Mouse (Mus musculus): ENCODE results near the gene Zfp383. TPM values are rescaled to one million over a fixed set of nuclear protein-coding genes. Genes with fewer than 3 reads are reported as not detected.
A peak's percentile ranks its signal among the peaks of the same experiment; 100 is the strongest.

Gene Zfp383
- polyA plus RNA-seq, 1 experiment: not detected

DNA sequence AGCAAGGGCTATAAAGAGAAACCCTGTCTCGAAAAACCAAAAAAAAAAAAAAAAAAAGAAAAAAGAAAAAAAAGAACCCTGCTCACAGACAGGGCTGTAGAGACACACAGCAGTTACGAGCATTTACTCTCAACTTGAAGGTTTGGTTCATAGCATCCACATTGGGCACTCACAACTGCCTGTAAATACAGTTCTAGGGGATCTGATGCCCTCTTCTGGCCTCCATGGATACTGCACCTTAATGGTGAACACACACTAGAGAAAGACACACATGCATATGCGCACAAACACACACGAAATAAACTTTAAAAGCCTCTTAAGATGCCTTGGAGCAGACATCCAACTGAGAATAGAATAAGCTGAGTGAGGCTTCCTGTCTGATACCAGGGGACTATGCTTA, 9.7 kb upstream of the Zfp383 start:
- TF ChIP-seq GATA1 (IDR thresholded peaks at IDR 0.05; ENCODE audit: low read length): no peak
- Histone ChIP-seq H3K4me3 (replicated peaks) (no peak overlapping the region), H3K4me1 (ENCODE audit: control insufficient read depth) (no peaks in the 10 kb centered on the region), H3K27me3 (ENCODE audit: control insufficient read depth) (no peaks in the 10 kb centered on the region; the same call in 1 of the 2 replicates), H3K36me3 (ENCODE audit: control insufficient read depth) (peaks cover 59% of the 10 kb centered on the region), H3K9me3 (ENCODE audit: control insufficient read depth, low read length) (peaks cover 41% of the 10 kb centered on the region)

GRCm38 (mm10) chr7:29904101-29904500, 3.9 kb upstream of the Zfp383 start:
- Histone ChIP-seq H3K4me3 (replicated peaks) (no peak overlapping the region), H3K27me3 (ENCODE audit: control insufficient read depth) (no peaks in the 10 kb centered on the region), H3K4me1 (ENCODE audit: control insufficient read depth) (peaks cover 16% of the 10 kb centered on the region), H3K9me3 (ENCODE audit: control insufficient read depth, low read length) (peaks cover 3% of the 10 kb centered on the region), H3K36me3 (ENCODE audit: control insufficient read depth) (peaks cover 18% of the 10 kb centered on the region)
- TF ChIP-seq GATA1 (IDR thresholded peaks at IDR 0.05; ENCODE audit: low read length) (no peak), TAL1 (IDR thresholded peaks at IDR 0.05; ENCODE audit: low read length) (no peak)

DNA sequence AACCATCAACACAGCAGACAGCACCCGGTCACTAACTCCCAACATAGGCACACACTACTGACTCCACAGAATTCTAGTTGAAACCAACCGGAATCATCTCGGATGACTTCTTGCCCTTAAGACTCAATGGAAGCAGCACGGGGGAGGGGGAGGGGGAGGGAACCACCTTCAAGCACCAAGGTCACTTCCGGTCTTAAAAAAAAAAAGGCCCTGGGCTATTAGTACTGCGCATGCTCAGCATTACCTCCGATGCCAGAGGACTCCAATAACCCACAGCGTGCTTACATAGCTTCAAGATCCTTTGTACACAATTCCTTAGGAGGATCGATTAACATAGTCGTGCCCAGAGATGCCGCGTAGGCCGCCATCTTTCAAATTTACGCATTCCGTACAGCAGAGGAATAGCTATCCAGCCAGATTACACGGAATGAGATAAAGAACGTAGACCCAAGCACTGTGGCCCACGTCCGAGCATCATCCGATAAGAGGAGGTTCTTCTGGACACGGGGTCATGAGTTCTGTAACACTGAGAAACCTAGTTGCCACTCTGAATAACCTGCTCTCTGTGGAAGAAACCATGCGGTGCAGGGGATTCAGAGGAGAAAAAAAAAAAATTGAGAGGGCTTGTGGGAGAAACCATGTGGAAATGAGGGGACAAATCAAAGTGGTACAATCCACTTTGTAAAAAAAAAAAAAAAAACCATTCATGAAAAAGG, 1.9 kb upstream of the Zfp383 start, which contains the start of gene Zfp27:
TSS of gene Zfp27 (minus strand) at position 607 of the 716 bp plus-strand sequence.
- TF ChIP-seq TAL1 (IDR thresholded peaks at IDR 0.05; ENCODE audit: low read length): no peak
- TF ChIP-seq GATA1 (IDR thresholded peaks at IDR 0.05; ENCODE audit: low read length): no peak
- H3K9me3 ChIP-seq (ENCODE audit: control insufficient read depth, low read length): no peaks in the 10 kb centered on the region
- H3K4me3 ChIP-seq (replicated peaks): peak within 1 kb of the TSS; percentile 77
- peaks cover 16% of the 10 kb centered on the region for H3K4me1 ChIP-seq (ENCODE audit: control insufficient read depth)
- H3K36me3 ChIP-seq (ENCODE audit: control insufficient read depth): peaks cover 7% of the 10 kb centered on the region
- H3K27me3 ChIP-seq (ENCODE audit: control insufficient read depth): no peaks in the 10 kb centered on the region

DNA sequence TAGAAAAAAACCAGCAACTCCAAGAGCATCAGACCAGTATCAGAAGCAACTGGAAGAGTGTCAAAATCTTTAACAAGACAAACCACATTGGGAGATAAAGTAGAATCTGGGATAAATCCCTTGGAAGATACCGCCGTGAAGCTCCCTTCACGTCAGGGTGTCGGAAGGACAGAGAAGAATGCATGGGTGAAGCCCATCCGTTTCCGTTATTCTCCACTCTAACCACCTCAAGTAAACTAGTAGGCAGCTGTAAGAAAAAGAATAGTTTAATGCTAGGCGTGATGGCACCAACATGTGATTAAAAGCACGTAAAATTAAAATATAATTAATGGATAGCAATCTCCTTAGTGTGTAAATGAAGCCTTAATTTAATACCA, 1.4 kb upstream of the Zfp383 start:
- Histone ChIP-seq H3K4me3 (replicated peaks) (peak overlapping the region; percentile 77), H3K36me3 (ENCODE audit: control insufficient read depth) (peaks cover 6% of the 10 kb centered on the region), H3K27me3 (ENCODE audit: control insufficient read depth) (no peaks in the 10 kb centered on the region), H3K4me1 (ENCODE audit: control insufficient read depth) (peaks cover 16% of the 10 kb centered on the region), H3K9me3 (ENCODE audit: control insufficient read depth, low read length) (no peaks in the 10 kb centered on the region)
- TF ChIP-seq TAL1 (IDR thresholded peaks at IDR 0.05; ENCODE audit: low read length) (no peak), GATA1 (IDR thresholded peaks at IDR 0.05; ENCODE audit: low read length) (no peak)

DNA sequence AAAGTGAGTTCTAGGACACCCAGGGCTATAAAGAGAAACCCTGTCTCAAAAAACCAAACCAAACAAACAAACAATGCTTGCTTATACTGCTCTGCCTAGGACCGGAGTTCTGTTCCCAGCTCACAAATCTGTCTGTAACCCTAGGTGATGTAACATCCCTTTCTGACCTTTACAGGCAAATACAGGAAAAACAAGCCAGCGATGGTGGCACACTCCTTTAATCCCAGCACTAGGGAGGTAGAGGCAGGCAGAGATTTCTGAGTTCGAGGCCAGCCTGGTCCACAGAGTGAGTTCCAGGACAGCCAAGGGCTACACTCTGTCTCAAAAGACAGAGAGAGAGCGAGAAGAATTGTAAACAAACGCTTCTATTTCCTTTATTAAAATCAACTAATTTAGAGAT, 817 bp upstream of the Zfp383 start:
- Histone ChIP-seq H3K36me3 (ENCODE audit: control insufficient read depth) (peaks cover 6% of the 10 kb centered on the region), H3K4me1 (ENCODE audit: control insufficient read depth) (peaks cover 16% of the 10 kb centered on the region), H3K4me3 (replicated peaks) (no peak overlapping the region), H3K9me3 (ENCODE audit: control insufficient read depth, low read length) (no peaks in the 10 kb centered on the region), H3K27me3 (ENCODE audit: control insufficient read depth) (no peaks in the 10 kb centered on the region)
- TF ChIP-seq TAL1 (IDR thresholded peaks at IDR 0.05; ENCODE audit: low read length): no peak
- no peak for TF ChIP-seq GATA1 (IDR thresholded peaks at IDR 0.05; ENCODE audit: low read length)

- H3K4me3 ChIP-seq (replicated peaks): no peak overlapping the region
- TF ChIP-seq GATA1 (IDR thresholded peaks at IDR 0.05; ENCODE audit: low read length) (no peak), TAL1 (IDR thresholded peaks at IDR 0.05; ENCODE audit: low read length) (no peak)
- H3K36me3 ChIP-seq (ENCODE audit: control insufficient read depth): peaks cover 10% of the 10 kb centered on the region
- no peaks in the 10 kb centered on the region for H3K27me3 ChIP-seq (ENCODE audit: control insufficient read depth)
- peaks cover 16% of the 10 kb centered on the region for H3K4me1 ChIP-seq (ENCODE audit: control insufficient read depth)
- H3K9me3 ChIP-seq (ENCODE audit: control insufficient read depth, low read length): peaks cover 5% of the 10 kb centered on the region
These were observed 2.2 kb downstream of the Zfp383 start for GRCm38 (mm10) chr7:29910252-29910651.

DNA sequence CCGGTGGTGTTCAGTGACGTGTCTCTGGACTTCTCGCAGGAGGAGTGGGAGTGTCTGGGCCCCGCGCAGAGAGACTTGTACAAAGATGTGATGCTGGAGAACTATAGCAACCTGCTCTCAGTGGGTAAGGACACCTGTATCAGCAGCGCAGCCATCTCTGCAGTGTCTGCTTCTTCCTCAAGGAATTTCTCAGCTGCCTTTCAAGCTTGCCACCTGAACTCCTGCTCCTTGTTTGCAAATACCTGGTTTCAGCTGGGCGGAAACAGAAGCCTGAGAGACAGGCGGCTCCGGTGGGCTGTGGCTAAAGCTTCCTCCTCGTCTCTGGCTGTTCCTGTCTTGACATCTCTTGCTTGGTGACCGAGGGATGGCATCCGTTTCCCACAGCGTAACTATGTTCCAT, 4.1 kb downstream of the Zfp383 start:
- Histone ChIP-seq H3K9me3 (ENCODE audit: control insufficient read depth, low read length) (peaks cover 7% of the 10 kb centered on the region), H3K27me3 (ENCODE audit: control insufficient read depth) (no peaks in the 10 kb centered on the region), H3K4me1 (ENCODE audit: control insufficient read depth) (peaks cover 10% of the 10 kb centered on the region), H3K4me3 (replicated peaks) (no peak overlapping the region), H3K36me3 (ENCODE audit: control insufficient read depth) (peaks cover 11% of the 10 kb centered on the region)
- TF ChIP-seq TAL1 (IDR thresholded peaks at IDR 0.05; ENCODE audit: low read length): no peak
- no peak for TF ChIP-seq GATA1 (IDR thresholded peaks at IDR 0.05; ENCODE audit: low read length)

GRCm38 (mm10) chr7:29917371-29918061, 9.5 kb downstream of the Zfp383 start:
- peaks cover 7% of the 10 kb centered on the region for H3K36me3 ChIP-seq (ENCODE audit: control insufficient read depth)
- H3K4me1 ChIP-seq (ENCODE audit: control insufficient read depth): no peaks in the 10 kb centered on the region
- no peak overlapping the region for H3K4me3 ChIP-seq (replicated peaks)
- H3K9me3 ChIP-seq (ENCODE audit: control insufficient read depth, low read length): peaks cover 7% of the 10 kb centered on the region
- H3K27me3 ChIP-seq (ENCODE audit: control insufficient read depth): no peaks in the 10 kb centered on the region
- no peak for TF ChIP-seq GATA1 (IDR thresholded peaks at IDR 0.05; ENCODE audit: low read length)
- no peak for TF ChIP-seq TAL1 (IDR thresholded peaks at IDR 0.05; ENCODE audit: low read length)

- Histone ChIP-seq H3K36me3 (ENCODE audit: control insufficient read depth) (peaks cover 7% of the 10 kb centered on the region), H3K4me1 (ENCODE audit: control insufficient read depth) (no peaks in the 10 kb centered on the region), H3K27me3 (ENCODE audit: control insufficient read depth) (no peaks in the 10 kb centered on the region), H3K4me3 (replicated peaks) (no peak overlapping the region), H3K9me3 (ENCODE audit: control insufficient read depth, low read length) (peaks cover 7% of the 10 kb centered on the region)
- no peak for TF ChIP-seq GATA1 (IDR thresholded peaks at IDR 0.05; ENCODE audit: low read length)
- TF ChIP-seq TAL1 (IDR thresholded peaks at IDR 0.05; ENCODE audit: low read length): no peak
These were observed 10.0 kb downstream of the Zfp383 start for GRCm38 (mm10) chr7:29918062-29918453.

Measured in erythroblast, embryonic 14.5 days (primary cell).